ENCODE assay signal across 29 mouse cellular contexts in the genomic region with DNA sequence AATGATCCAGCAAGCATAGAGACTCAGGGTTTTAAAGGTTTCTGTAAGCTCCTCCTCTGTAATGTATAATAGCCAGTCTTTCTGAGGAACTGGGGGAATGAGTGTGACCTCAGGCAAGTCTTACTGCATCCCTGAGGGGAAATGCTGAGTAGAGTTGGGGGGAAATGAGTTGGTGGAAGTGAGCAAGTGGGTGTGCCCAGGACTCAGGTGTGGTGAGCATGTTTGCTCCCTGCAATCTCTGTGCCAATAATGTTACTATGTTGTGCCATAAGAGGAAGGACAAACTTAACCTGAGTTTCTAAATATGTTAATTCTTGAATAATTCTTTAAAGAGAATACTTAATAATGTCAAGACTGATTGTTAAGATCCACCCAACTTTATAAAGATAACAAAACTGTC. TPM values are rescaled to one million over a fixed set of nuclear protein-coding genes. Genes with fewer than 3 reads are reported as not detected.
DNase-seq lines count a peak whose midpoint lies in the region; ATAC-seq and TF ChIP-seq lines count a peak whose summit lies in the region.
"Had no signal": no experiment of that assay in that cellular context is flagged by ENCODE, and none has a peak within 500 bp of the region (broad histone marks: within the 10 kb centered on the region; RNA-seq: fewer than 3 reads in every experiment).

Gene Stfa2 (minus strand): TSS at position 101 of the 400 bp plus-strand sequence.

- no peak within 1 kb of the TSS for H3K4me3 ChIP-seq in liver, embryonic 15.5 days (replicated peaks)
- H3K4me3 ChIP-seq in liver, embryonic 12.5 days, result no peak within 1 kb of the TSS
- no peak within 1 kb of the TSS for H3K4me3 ChIP-seq in lung, postnatal 0 days (ENCODE audit: low read depth, low read length)
- peak within 1 kb of the TSS; percentile 19; the same call in 1 of the 2 replicates for H3K4me3 ChIP-seq in liver, postnatal 0 days (ENCODE audit: low read depth, low read length)
- H3K4me3 ChIP-seq: embryonic facial prominence, embryonic 10.5 days; embryonic facial prominence, embryonic 12.5 days; forebrain, embryonic 13.5 days; forebrain, embryonic 15.5 days had no signal

- no peaks in the 10 kb centered on the region for H3K4me1 ChIP-seq in liver, embryonic 15.5 days (replicated peaks)
- H3K4me1 ChIP-seq in liver, embryonic 12.5 days, result no peaks in the 10 kb centered on the region
- H3K4me1 ChIP-seq in lung, postnatal 0 days (ENCODE audit: insufficient read depth, low read depth, low read length), result no peaks in the 10 kb centered on the region
- no peaks in the 10 kb centered on the region for H3K4me1 ChIP-seq in liver, postnatal 0 days (ENCODE audit: insufficient read depth)
- H3K4me1 ChIP-seq: embryonic facial prominence, embryonic 10.5 days; embryonic facial prominence, embryonic 12.5 days; forebrain, embryonic 13.5 days; forebrain, embryonic 15.5 days had no signal

- no peak for TF ChIP-seq CTCF in lung, postnatal 0 days (IDR thresholded peaks at IDR 0.05)
- no peak for TF ChIP-seq CTCF in liver, postnatal 0 days (IDR thresholded peaks at IDR 0.05; ENCODE audit: low read depth)

- no peak within 1 kb of the TSS for H3K4me2 ChIP-seq in liver, embryonic 15.5 days
- H3K4me2 ChIP-seq in liver, embryonic 12.5 days, result no peak within 1 kb of the TSS
- no peak within 1 kb of the TSS for H3K4me2 ChIP-seq in lung, postnatal 0 days (replicated peaks; ENCODE audit: low read depth, low read length)
- no peak within 1 kb of the TSS for H3K4me2 ChIP-seq in liver, postnatal 0 days (ENCODE audit: low read depth, low read length)
- H3K4me2 ChIP-seq: embryonic facial prominence, embryonic 12.5 days; forebrain, embryonic 13.5 days; forebrain, embryonic 15.5 days had no signal

- H3K9ac ChIP-seq in liver, embryonic 15.5 days, result no peak within 1 kb of the TSS
- no peak within 1 kb of the TSS for H3K9ac ChIP-seq in liver, embryonic 12.5 days
- no peak within 1 kb of the TSS for H3K9ac ChIP-seq in lung, postnatal 0 days (replicated peaks; ENCODE audit: low read depth)
- H3K9ac ChIP-seq in liver, postnatal 0 days (replicated peaks), result no peak within 1 kb of the TSS
- H3K9ac ChIP-seq: embryonic facial prominence, embryonic 12.5 days; forebrain, embryonic 13.5 days; forebrain, embryonic 15.5 days; forebrain, postnatal 0 days had no signal

- H3K36me3 ChIP-seq in liver, embryonic 15.5 days (replicated peaks), result no peaks in the 10 kb centered on the region
- H3K36me3 ChIP-seq in liver, embryonic 12.5 days, result no peaks in the 10 kb centered on the region
- H3K36me3 ChIP-seq in lung, postnatal 0 days (ENCODE audit: insufficient read depth, low read length), result no peaks in the 10 kb centered on the region
- H3K36me3 ChIP-seq in liver, postnatal 0 days (replicated peaks; ENCODE audit: insufficient read depth, low read length), result no peaks in the 10 kb centered on the region
- H3K36me3 ChIP-seq: embryonic facial prominence, embryonic 10.5 days; embryonic facial prominence, embryonic 12.5 days; forebrain, embryonic 15.5 days; G1E had no signal

- no peak for DNase-seq in lung, postnatal 0 days (ENCODE audit: low spot score)
- no peak for DNase-seq in lung, postnatal 4 days
- peak; percentile 31 for DNase-seq in 416B (ENCODE audit: low read depth)
- peak; percentile 18 for DNase-seq in liver, postnatal 0 days
- DNase-seq in adrenal gland, adult 18-20 months (ENCODE audit: low spot score in 2 of 2), result no peak
- DNase-seq: adrenal gland, adult 2 months; adrenal gland, postnatal 10 days; adrenal gland, postnatal 25 days; B cell, adult 2 months; cerebellum, adult 11-12 months; cerebellum, adult 2 months; cerebellum, adult 9-10 months; cerebellum, postnatal 10 days; cerebellum, postnatal 25 days; forebrain, postnatal 0 days had no signal

- ATAC-seq in liver, embryonic 15.5 days (ENCODE audit: insufficient read depth), result no peak
- no peak for ATAC-seq in liver, embryonic 12.5 days
- no peak for ATAC-seq in lung, postnatal 0 days
- peak; percentile 45; the same call in 1 of the 2 replicates for ATAC-seq in liver, postnatal 0 days
- no peak for ATAC-seq in inflammation-experienced regulatory T-cells, adult 6 months
- ATAC-seq: activated CD4-positive, CD25-positive, alpha-beta regulatory T cell, adult 4 months; CD4-positive, CD25-positive, alpha-beta regulatory T cell, adult 4 months; forebrain, embryonic 13.5 days; forebrain, embryonic 15.5 days; forebrain, postnatal 0 days; Patski had no signal

- TF ChIP-seq EP300 in lung, postnatal 0 days (IDR thresholded peaks at IDR 0.05), result no peak
- peak; percentile 51 for TF ChIP-seq EP300 in liver, postnatal 0 days (IDR thresholded peaks at IDR 0.05; ENCODE audit: low read depth)

- no peaks in the 10 kb centered on the region for H3K9me3 ChIP-seq in liver, embryonic 15.5 days (replicated peaks)
- H3K9me3 ChIP-seq in liver, embryonic 12.5 days (replicated peaks), result no peaks in the 10 kb centered on the region
- no peaks in the 10 kb centered on the region for H3K9me3 ChIP-seq in lung, postnatal 0 days (ENCODE audit: low read length)
- H3K9me3 ChIP-seq in liver, postnatal 0 days (ENCODE audit: low read length), result no peaks in the 10 kb centered on the region
- H3K9me3 ChIP-seq: embryonic facial prominence, embryonic 10.5 days; embryonic facial prominence, embryonic 12.5 days; forebrain, embryonic 13.5 days; forebrain, embryonic 15.5 days; G1E had no signal

- no peaks in the 10 kb centered on the region for H3K27me3 ChIP-seq in liver, embryonic 15.5 days
- H3K27me3 ChIP-seq in liver, embryonic 12.5 days (replicated peaks), result no peaks in the 10 kb centered on the region
- H3K27me3 ChIP-seq in lung, postnatal 0 days (replicated peaks; ENCODE audit: insufficient read depth, low read length), result no peaks in the 10 kb centered on the region
- H3K27me3 ChIP-seq in liver, postnatal 0 days (ENCODE audit: insufficient read depth, low read length), result no peaks in the 10 kb centered on the region
- H3K27me3 ChIP-seq: CH12.LX; embryonic facial prominence, embryonic 12.5 days; forebrain, embryonic 13.5 days; forebrain, embryonic 15.5 days had no signal

- no peak within 1 kb of the TSS for H3K27ac ChIP-seq in liver, embryonic 15.5 days (replicated peaks)
- H3K27ac ChIP-seq in liver, embryonic 12.5 days, result no peak within 1 kb of the TSS
- no peak within 1 kb of the TSS for H3K27ac ChIP-seq in lung, postnatal 0 days (ENCODE audit: low read length)
- H3K27ac ChIP-seq in liver, postnatal 0 days (ENCODE audit: low read depth), result peak within 1 kb of the TSS; percentile 55
- H3K27ac ChIP-seq: embryonic facial prominence, embryonic 10.5 days; embryonic facial prominence, embryonic 12.5 days; forebrain, embryonic 13.5 days; forebrain, embryonic 15.5 days had no signal

RNA-seq across cellular contexts. Expression of gene Stfa2, which starts in this region (rescaled TPM):
- 33.2 and 37.7 TPM in 2 replicates for polyA plus RNA-seq in liver, embryonic 15.5 days (2015; fragmentation: Nextera tagmentation; extraction: Ambion mirVana)
- polyA plus RNA-seq in liver, embryonic 12.5 days (2016; fragmentation: Nextera tagmentation; extraction: Ambion mirVana), result 4.4 and 5.3 TPM in 2 replicates
- 19.8 and 20.5 TPM in 2 replicates for polyA plus RNA-seq in lung, postnatal 0 days (2015; fragmentation: Nextera tagmentation; extraction: Ambion mirVana)
- 154 and 162 TPM in 2 replicates for polyA plus RNA-seq in liver, postnatal 0 days (2015; fragmentation: Nextera tagmentation; extraction: Ambion mirVana)
- not detected for polyA plus RNA-seq in inflammation-experienced regulatory T-cells, adult 6 months (2017; shearing (Covaris generic))
- total RNA-seq in adrenal gland, adult 18-20 months (2021), result not detected
- total RNA-seq: adrenal gland, adult 2 months; adrenal gland, postnatal 25 days; CH12.LX; forebrain, postnatal 0 days; G1E had no signal
- polyA plus RNA-seq: activated CD4-positive, CD25-positive, alpha-beta regulatory T cell, adult 4 months; adrenal gland, adult 2 months; CD4-positive, CD25-positive, alpha-beta regulatory T cell, adult 4 months; cerebellum, adult 2 months; cortical plate, adult 2 months; embryonic facial prominence, embryonic 10.5 days; forebrain, embryonic 11.5 days; forebrain, embryonic 13.5 days; forebrain, embryonic 15.5 days; forebrain, postnatal 0 days; G1E; Patski had no signal

Comparison
In these comparisons a context has a peak if more than half of its experiments do, and no peak if none do; other contexts are left out.
1. DNase-seq: peak in 416B (single experiment) and liver, postnatal 0 days (single experiment); none in lung, postnatal 0 days (single experiment), lung, postnatal 4 days (0 of 2) and adrenal gland, adult 18-20 months (0 of 2).